Mouse (Mus musculus): Measurements from ENCODE around the gene Bhlha9. TPM values are rescaled to one million over a fixed set of nuclear protein-coding genes. Genes with fewer than 3 reads are reported as not detected.

Bhlha9 gene
- polyA plus RNA-seq, 1 experiment from 2014 or later = 0.30 TPM

GRCm38 (mm10) chr11:76645036-76645435 is 27.2 kb upstream of the Bhlha9 start:
- peaks cover 9% of the 10 kb centered on the region; the same call in 1 of the 2 replicates for H3K27me3 ChIP-seq
- H3K27ac ChIP-seq = peak overlapping the region; percentile 88

GRCm38 (mm10) chr11:76645955-76646354 is 26.3 kb upstream of the Bhlha9 start:
- Histone ChIP-seq H3K27ac (peak overlapping the region; percentile 88), H3K9me3 (replicated peaks) (no peaks in the 10 kb centered on the region), H3K4me2 (peak overlapping the region; percentile 74), H3K9ac (0 out of 2 replicates have a peak overlapping the region, but pooled peaks have one; percentile 29), H3K4me3 (replicated peaks) (peak overlapping the region; percentile 38), H3K27me3 (peaks cover 9% of the 10 kb centered on the region; the same call in 1 of the 2 replicates), H3K36me3 (no peaks in the 10 kb centered on the region), H3K4me1 (peaks cover 28% of the 10 kb centered on the region)
- ATAC-seq (replicated peaks; ENCODE audit: low FRiP score) = peak; percentile 66; the same call in 1 of the 2 replicates
- 0% methylated on average over 19 of the region's 19 CpGs for WGBS

More at GRCm38 (mm10) chr11:76645036-76645435, 27.2 kb upstream of the Bhlha9 start:
- 0 out of 2 replicates have a peak, but pooled peaks have one; percentile 68 for ATAC-seq (replicated peaks; ENCODE audit: low FRiP score)
- Histone ChIP-seq H3K9me3 (replicated peaks) (no peaks in the 10 kb centered on the region), H3K4me1 (peaks cover 28% of the 10 kb centered on the region), H3K36me3 (no peaks in the 10 kb centered on the region), H3K4me3 (replicated peaks) (no peak overlapping the region), H3K9ac (no peak overlapping the region), H3K4me2 (peak overlapping the region; percentile 74)
- WGBS = 28% methylated on average over 9 of the region's 9 CpGs

- peaks cover 28% of the 10 kb centered on the region for H3K4me1 ChIP-seq
- peaks cover 9% of the 10 kb centered on the region; the same call in 1 of the 2 replicates for H3K27me3 ChIP-seq
- peak overlapping the region; percentile 53 for H3K4me2 ChIP-seq
- H3K36me3 ChIP-seq = no peaks in the 10 kb centered on the region
- no peak overlapping the region for H3K4me3 ChIP-seq (replicated peaks)
- H3K27ac ChIP-seq = no peak overlapping the region
- no peak overlapping the region for H3K9ac ChIP-seq
- H3K9me3 ChIP-seq (replicated peaks) = no peaks in the 10 kb centered on the region
- 11% methylated on average over 7 of the region's 7 CpGs for WGBS
- ATAC-seq (replicated peaks; ENCODE audit: low FRiP score) = no peak
Measured at GRCm38 (mm10) chr11:76647062-76647461, 25.2 kb upstream of the Bhlha9 start.

- WGBS = 4% methylated on average over 9 of the region's 9 CpGs
- peaks cover 9% of the 10 kb centered on the region; the same call in 1 of the 2 replicates for H3K27me3 ChIP-seq
- no peaks in the 10 kb centered on the region for H3K9me3 ChIP-seq (replicated peaks)
- H3K27ac ChIP-seq = no peak overlapping the region
- H3K4me3 ChIP-seq (replicated peaks) = no peak overlapping the region
- ATAC-seq (replicated peaks; ENCODE audit: low FRiP score) = peak; percentile 49; the same call in 1 of the 2 replicates
- peak overlapping the region; percentile 53 for H3K4me2 ChIP-seq
- no peak overlapping the region for H3K9ac ChIP-seq
- no peaks in the 10 kb centered on the region for H3K36me3 ChIP-seq
- H3K4me1 ChIP-seq = peaks cover 28% of the 10 kb centered on the region
Measured at GRCm38 (mm10) chr11:76647500-76647899, 24.8 kb upstream of the Bhlha9 start.

GRCm38 (mm10) chr11:76650862-76651560 is 21.3 kb upstream of the Bhlha9 start:
- ATAC-seq (replicated peaks; ENCODE audit: low FRiP score) = no peak
- WGBS = 54% methylated on average over 14 of the region's 14 CpGs
- Histone ChIP-seq H3K4me2 (no peak overlapping the region), H3K9ac (no peak overlapping the region), H3K36me3 (no peaks in the 10 kb centered on the region), H3K27ac (no peak overlapping the region), H3K4me1 (peaks cover 14% of the 10 kb centered on the region), H3K4me3 (replicated peaks) (no peak overlapping the region), H3K9me3 (replicated peaks) (no peaks in the 10 kb centered on the region), H3K27me3 (no peaks in the 10 kb centered on the region)

GRCm38 (mm10) chr11:76652838-76653334 is 19.4 kb upstream of the Bhlha9 start:
- WGBS = 28% methylated on average over 3 of the region's 3 CpGs
- 0 out of 2 replicates have a peak, but pooled peaks cover 4% of the 10 kb centered on the region for H3K4me1 ChIP-seq
- no peak for ATAC-seq (replicated peaks; ENCODE audit: low FRiP score)

GRCm38 (mm10) chr11:76655106-76655505 is 17.2 kb upstream of the Bhlha9 start:
- WGBS = 3% methylated on average over 10 of the region's 10 CpGs
- no peak overlapping the region for H3K27ac ChIP-seq
- ATAC-seq (replicated peaks; ENCODE audit: low FRiP score) = no peak
- H3K27me3 ChIP-seq = no peaks in the 10 kb centered on the region
- H3K9me3 ChIP-seq (replicated peaks) = no peaks in the 10 kb centered on the region
- H3K4me3 ChIP-seq (replicated peaks) = peak overlapping the region; percentile 31
- H3K4me1 ChIP-seq = peaks cover 21% of the 10 kb centered on the region
- H3K9ac ChIP-seq = no peak overlapping the region
- peak overlapping the region; percentile 57 for H3K4me2 ChIP-seq
- no peaks in the 10 kb centered on the region for H3K36me3 ChIP-seq

More at GRCm38 (mm10) chr11:76652838-76653334, 19.4 kb upstream of the Bhlha9 start:
- no peak overlapping the region for H3K4me2 ChIP-seq
- no peak overlapping the region for H3K27ac ChIP-seq
- no peaks in the 10 kb centered on the region for H3K36me3 ChIP-seq
- H3K4me3 ChIP-seq (replicated peaks) = no peak overlapping the region
- no peaks in the 10 kb centered on the region for H3K27me3 ChIP-seq
- H3K9ac ChIP-seq = no peak overlapping the region
- H3K9me3 ChIP-seq (replicated peaks) = no peaks in the 10 kb centered on the region

- WGBS = 35% methylated on average over 4 of the region's 4 CpGs
- Histone ChIP-seq H3K27me3 (no peaks in the 10 kb centered on the region), H3K4me2 (no peak overlapping the region), H3K4me1 (peaks cover 21% of the 10 kb centered on the region), H3K36me3 (no peaks in the 10 kb centered on the region), H3K27ac (no peak overlapping the region), H3K9ac (no peak overlapping the region), H3K9me3 (replicated peaks) (no peaks in the 10 kb centered on the region), H3K4me3 (replicated peaks) (no peak overlapping the region)
- no peak for ATAC-seq (replicated peaks; ENCODE audit: low FRiP score)
Measured at GRCm38 (mm10) chr11:76657450-76657970, 14.8 kb upstream of the Bhlha9 start.

GRCm38 (mm10) chr11:76659138-76659930 is 12.9 kb upstream of the Bhlha9 start:
- ATAC-seq (replicated peaks; ENCODE audit: low FRiP score) = peak; percentile 85

GRCm38 (mm10) chr11:76661790-76662468 is 10.3 kb upstream of the Bhlha9 start:
- Histone ChIP-seq H3K27ac (no peak overlapping the region), H3K27me3 (peaks cover 39% of the 10 kb centered on the region), H3K9ac (no peak overlapping the region), H3K4me2 (no peak overlapping the region), H3K36me3 (no peaks in the 10 kb centered on the region), H3K4me3 (replicated peaks) (no peak overlapping the region), H3K9me3 (replicated peaks) (no peaks in the 10 kb centered on the region), H3K4me1 (peaks cover 26% of the 10 kb centered on the region)
- WGBS = 61% methylated on average over 7 of the region's 7 CpGs
- ATAC-seq (replicated peaks; ENCODE audit: low FRiP score) = no peak

More at GRCm38 (mm10) chr11:76659138-76659930, 12.9 kb upstream of the Bhlha9 start:
- Histone ChIP-seq H3K36me3 (no peaks in the 10 kb centered on the region), H3K27me3 (peaks cover 13% of the 10 kb centered on the region), H3K4me1 (peaks cover 21% of the 10 kb centered on the region), H3K4me3 (replicated peaks) (no peak overlapping the region), H3K9me3 (replicated peaks) (no peaks in the 10 kb centered on the region), H3K9ac (no peak overlapping the region), H3K4me2 (no peak overlapping the region), H3K27ac (peak overlapping the region; percentile 20; the same call in 1 of the 2 replicates)
- WGBS = 19% methylated on average over 14 of the region's 14 CpGs

GRCm38 (mm10) chr11:76666002-76666649 is 6.1 kb upstream of the Bhlha9 start:
- no peak overlapping the region for H3K27ac ChIP-seq
- no peaks in the 10 kb centered on the region for H3K36me3 ChIP-seq
- peak overlapping the region; percentile 67 for H3K4me2 ChIP-seq
- H3K4me3 ChIP-seq (replicated peaks) = peak overlapping the region; percentile 37
- WGBS = 9% methylated on average over 35 of the region's 35 CpGs
- no peak for ATAC-seq (replicated peaks; ENCODE audit: low FRiP score)
- peaks cover 16% of the 10 kb centered on the region for H3K4me1 ChIP-seq
- peaks cover 74% of the 10 kb centered on the region for H3K27me3 ChIP-seq
- H3K9me3 ChIP-seq (replicated peaks) = no peaks in the 10 kb centered on the region
- peak overlapping the region; percentile 27; the same call in 1 of the 2 replicates for H3K9ac ChIP-seq

Measured in kidney, embryonic 15.5 days (tissue).